Mouse (Mus musculus) thymus, adult 2 months (tissue): Measurements from ENCODE around the gene Polg2. TPM values are rescaled to one million over a fixed set of nuclear protein-coding genes. Genes with fewer than 3 reads are reported as not detected.
"Not testable (repeated sequence)": the region's sequence is repeated elsewhere in the genome, so short reads cannot be mapped to it uniquely, and the experiment has no call there.

Source experiments
- DNase-seq: peaks from one replicate; pipeline ENCODE4 v3.0.0; 2021
- H3K27ac ChIP-seq: fragments of 200-500 bp; 2 replicates; pipeline ENCODE4 v1.5.1; 2012; ENCODE audit warnings: low read length, control low read depth; ENCODE audit not compliant: control insufficient read depth, insufficient read depth
- H3K27me3 ChIP-seq: fragments of 200-500 bp; 2 replicates; pipeline ENCODE4 v1.6.1; 2012; ENCODE audit warnings: mild to moderate bottlenecking, low read length, moderate library complexity, mixed read lengths; ENCODE audit not compliant: control insufficient read depth, insufficient read depth
- H3K36me3 ChIP-seq: fragments of 200-500 bp; 2 replicates; pipeline ENCODE4 v1.6.1; 2012; ENCODE audit warnings: mild to moderate bottlenecking, low read length, moderate library complexity; ENCODE audit not compliant: control insufficient read depth, insufficient read depth
- H3K4me1 ChIP-seq: fragments of 200-500 bp; replicated peaks from 2 replicates; pipeline ENCODE4 v1.6.1; 2012; ENCODE audit warnings: low read length; ENCODE audit not compliant: control insufficient read depth, insufficient read depth
- H3K4me3 ChIP-seq: fragments of 200-500 bp; 2 replicates; pipeline ENCODE4 v1.5.1; 2012; ENCODE audit warnings: mild to moderate bottlenecking, low read length, control low read depth, moderate library complexity; ENCODE audit not compliant: control insufficient read depth, insufficient read depth
- CTCF ChIP-seq: fragments of 200-500 bp; IDR thresholded peaks from 2 replicates; pipeline ENCODE4 v1.5.1; 2012; ENCODE audit warnings: mild to moderate bottlenecking, control low read depth, low read length, moderate library complexity, borderline replicate concordance; ENCODE audit not compliant: control insufficient read depth, poor library complexity, insufficient read depth; ENCODE audit errors: extremely low read depth
- POLR2A ChIP-seq: fragments of 200-500 bp; IDR thresholded peaks from 2 replicates; pipeline ENCODE4 v1.6.1; 2012; ENCODE audit warnings: mild to moderate bottlenecking, low read length, control low read depth, moderate library complexity; ENCODE audit not compliant: control insufficient read depth, poor library complexity, insufficient read depth; ENCODE audit errors: extremely low read depth
- WGBS: fragments of 180-500 bp; shearing (Covaris S2); methylation state at CpG from one replicate; pipeline ENCODE4 v1.1.7; 2018; 5-methylcytosine and 5-hydroxymethylcytosine counted together
- polyA plus RNA-seq: library from polyadenylated mRNA; depleted of rRNA; stranded (reverse); fragments of >200 nt; gene quantifications from 2 replicates; pipeline ENCODE4 v1.2.3, GENCODE M21; 2012

Polg2 gene
- polyA plus RNA-seq, 1 experiment, result 11.8 TPM

- WGBS, result 96% methylated on average over 7 of the region's 7 CpGs
- Histone ChIP-seq H3K27me3 (no peaks in the 10 kb centered on the region), H3K4me3 (no peak overlapping the region), H3K4me1 (no peaks in the 10 kb centered on the region), H3K36me3 (peaks cover 73% of the 10 kb centered on the region), H3K27ac (no peak overlapping the region)
- no peak for TF ChIP-seq CTCF
- TF ChIP-seq POLR2A, result no peak
- no peak for DNase-seq
Measured at GRCm38 (mm10) chr11:106816316-106816715, 37.0 kb upstream of the Polg2 start.

- WGBS, result 90% methylated on average over 2 of the region's 2 CpGs
- H3K36me3 ChIP-seq, result peaks cover 78% of the 10 kb centered on the region
- TF ChIP-seq POLR2A (no peak), CTCF (no peak)
- H3K4me1 ChIP-seq, result no peaks in the 10 kb centered on the region
- no peak for DNase-seq
- H3K27me3 ChIP-seq, result no peaks in the 10 kb centered on the region
- no peak overlapping the region for H3K27ac ChIP-seq
- no peak overlapping the region for H3K4me3 ChIP-seq
Measured at GRCm38 (mm10) chr11:106815761-106816160, 36.4 kb upstream of the Polg2 start.

- H3K4me1 ChIP-seq, result no peaks in the 10 kb centered on the region
- no peaks in the 10 kb centered on the region for H3K27me3 ChIP-seq
- WGBS, result 94% methylated on average over 2 of the region's 2 CpGs
- TF ChIP-seq CTCF (no peak), POLR2A (no peak)
- no peak for DNase-seq
- H3K27ac ChIP-seq, result no peak overlapping the region
- H3K36me3 ChIP-seq, result peaks cover 82% of the 10 kb centered on the region
- no peak overlapping the region for H3K4me3 ChIP-seq
Measured at GRCm38 (mm10) chr11:106815331-106815730, 36.0 kb upstream of the Polg2 start.

GRCm38 (mm10) chr11:106814601-106815320, 35.4 kb upstream of the Polg2 start:
- peaks cover 88% of the 10 kb centered on the region for H3K36me3 ChIP-seq
- no peak overlapping the region for H3K27ac ChIP-seq
- 89% methylated on average over 14 of the region's 14 CpGs for WGBS
- no peaks in the 10 kb centered on the region for H3K4me1 ChIP-seq
- TF ChIP-seq CTCF, result no peak
- no peak for TF ChIP-seq POLR2A
- DNase-seq, result no peak
- no peak overlapping the region for H3K4me3 ChIP-seq
- no peaks in the 10 kb centered on the region for H3K27me3 ChIP-seq

GRCm38 (mm10) chr11:106812410-106813136, 33.2 kb upstream of the Polg2 start:
- Histone ChIP-seq H3K27me3 (no peaks in the 10 kb centered on the region), H3K27ac (no peak overlapping the region), H3K36me3 (peaks cover 80% of the 10 kb centered on the region), H3K4me3 (no peak overlapping the region), H3K4me1 (no peaks in the 10 kb centered on the region)
- no peak for TF ChIP-seq POLR2A
- no peak for TF ChIP-seq CTCF
- no peak for DNase-seq
- 98% methylated on average over 7 of the region's 7 CpGs for WGBS

- 88% methylated on average over 1 of the region's 1 CpGs for WGBS
- H3K36me3 ChIP-seq, result peaks cover 63% of the 10 kb centered on the region
- not testable (repeated sequence) for DNase-seq, H3K27ac ChIP-seq, H3K4me3 ChIP-seq, H3K4me1 ChIP-seq, H3K27me3 ChIP-seq
Measured at GRCm38 (mm10) chr11:106807442-106807841, 28.1 kb upstream of the Polg2 start.

GRCm38 (mm10) chr11:106802069-106802627, 22.8 kb upstream of the Polg2 start:
- TF ChIP-seq CTCF (no peak), POLR2A (no peak)
- Histone ChIP-seq H3K4me3 (no peak overlapping the region), H3K27ac (no peak overlapping the region), H3K4me1 (no peaks in the 10 kb centered on the region), H3K27me3 (no peaks in the 10 kb centered on the region), H3K36me3 (peaks cover 73% of the 10 kb centered on the region)
- WGBS, result 96% methylated on average over 10 of the region's 10 CpGs
- DNase-seq, result no peak
